Mouse (Mus musculus): ENCODE data around the gene Tmem147.

The Tmem147 gene

DNA sequence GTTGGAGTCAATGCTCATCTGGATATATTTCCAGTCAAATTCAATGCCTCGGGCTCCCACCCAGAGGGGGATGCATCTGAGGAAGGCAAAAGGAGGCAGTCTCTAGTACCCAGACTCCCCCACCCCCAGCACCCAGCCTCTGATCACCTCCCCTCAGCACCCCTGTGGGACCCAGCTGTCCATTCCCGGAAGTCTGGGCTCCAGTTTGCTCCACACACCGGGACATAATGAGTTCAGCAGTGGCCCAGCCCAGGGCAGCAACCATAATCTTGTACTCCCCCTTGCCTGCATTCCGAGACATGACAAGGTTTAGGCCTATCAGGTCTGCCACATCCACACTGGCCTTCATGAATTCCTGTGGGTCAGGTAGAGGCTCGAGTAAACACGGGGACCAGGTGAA, 1.1 kb downstream of the Tmem147 start:
- no peak for DNase-seq (ENCODE audit: low spot score in 2 of 2)

DNA sequence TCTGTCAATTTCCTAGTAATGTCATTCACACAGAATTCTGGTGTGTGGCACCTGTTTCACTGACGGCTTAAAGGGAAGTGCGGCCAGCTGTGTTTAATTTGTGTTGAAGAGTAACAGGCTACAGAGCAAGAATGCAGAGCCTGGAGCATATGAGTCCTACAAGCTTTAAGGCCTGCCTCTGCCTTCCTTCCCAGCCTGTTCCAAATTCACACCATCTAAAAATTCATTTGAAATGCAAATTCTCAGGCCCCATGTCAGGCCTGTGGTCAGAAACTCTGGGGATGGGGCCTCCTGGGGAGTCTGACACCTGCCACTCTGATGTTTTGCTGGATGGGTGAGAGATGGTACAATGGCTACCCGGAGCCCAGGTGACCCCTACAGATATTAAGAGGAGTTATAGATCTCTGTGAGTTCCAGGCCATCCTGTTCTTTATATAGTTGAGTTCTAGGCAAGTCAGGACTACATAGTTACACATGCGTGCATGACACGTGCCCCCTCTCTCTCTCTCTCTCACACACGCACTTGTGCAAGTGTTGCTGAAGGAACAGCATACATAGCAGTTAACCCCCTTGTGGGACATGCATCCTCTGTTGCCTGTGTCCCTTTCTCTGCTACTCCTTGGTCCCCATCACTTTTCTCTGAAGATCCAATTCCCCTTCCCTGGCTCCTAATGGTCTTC, 5.9 kb downstream of the Tmem147 start:
- DNase-seq (ENCODE audit: low spot score in 2 of 2): no peak

DNA sequence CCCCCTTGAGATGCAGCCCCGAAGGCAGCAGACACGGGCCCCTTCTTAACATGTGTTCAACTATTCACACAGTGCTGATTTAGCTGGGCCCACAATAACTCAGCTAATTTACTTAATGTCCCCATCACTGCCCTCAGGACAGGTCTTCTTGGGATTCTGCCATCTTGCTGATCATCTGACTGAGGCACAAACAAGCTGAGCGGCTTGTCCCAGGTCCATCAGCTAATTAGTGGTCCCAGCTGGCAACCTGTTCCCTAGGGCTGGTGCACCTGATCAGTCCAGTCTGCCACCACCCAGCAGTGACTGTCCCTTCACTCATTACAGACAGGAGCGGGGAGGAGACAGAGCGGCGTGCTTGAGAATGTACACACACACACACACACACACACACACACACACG, 8.1 kb downstream of the Tmem147 start:
- no peak for DNase-seq (ENCODE audit: low spot score in 2 of 2)

DNA sequence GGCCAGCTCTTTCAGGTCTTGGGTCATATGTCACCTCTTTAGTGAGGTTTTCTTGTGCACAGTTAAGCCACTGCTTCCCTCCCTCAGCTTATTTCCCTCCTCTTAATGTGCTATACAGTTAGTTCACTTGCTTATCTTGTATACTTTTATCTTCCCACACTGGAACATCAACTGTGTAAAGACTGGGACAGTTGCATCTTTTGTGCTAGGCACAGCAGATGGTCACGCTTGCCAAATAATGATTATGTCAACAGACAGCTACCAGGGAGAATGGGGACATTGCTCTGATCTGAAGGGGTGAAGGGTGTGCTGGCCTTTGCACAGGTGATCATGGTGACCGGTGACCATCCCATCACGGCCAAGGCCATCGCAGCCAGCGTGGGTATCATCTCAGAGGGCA, 9.7 kb downstream of the Tmem147 start:
- no peak for DNase-seq (ENCODE audit: low spot score in 2 of 2)

DNA sequence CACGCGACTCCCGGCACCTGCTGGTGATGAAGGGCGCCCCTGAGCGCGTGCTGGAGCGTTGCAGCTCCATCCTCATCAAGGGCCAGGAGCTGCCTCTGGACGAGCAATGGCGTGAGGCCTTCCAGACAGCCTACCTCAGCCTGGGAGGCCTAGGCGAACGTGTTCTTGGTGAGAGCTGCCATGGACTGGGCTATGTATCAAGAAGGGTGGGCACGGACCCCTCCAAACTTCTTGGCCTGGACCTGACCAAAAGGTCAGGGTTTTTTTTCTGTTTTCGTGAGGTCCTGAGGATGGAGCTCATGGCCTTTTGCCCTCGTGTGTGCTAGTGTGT, 11.7 kb downstream of the Tmem147 start:
- DNase-seq (ENCODE audit: low spot score in 2 of 2): no peak

DNA sequence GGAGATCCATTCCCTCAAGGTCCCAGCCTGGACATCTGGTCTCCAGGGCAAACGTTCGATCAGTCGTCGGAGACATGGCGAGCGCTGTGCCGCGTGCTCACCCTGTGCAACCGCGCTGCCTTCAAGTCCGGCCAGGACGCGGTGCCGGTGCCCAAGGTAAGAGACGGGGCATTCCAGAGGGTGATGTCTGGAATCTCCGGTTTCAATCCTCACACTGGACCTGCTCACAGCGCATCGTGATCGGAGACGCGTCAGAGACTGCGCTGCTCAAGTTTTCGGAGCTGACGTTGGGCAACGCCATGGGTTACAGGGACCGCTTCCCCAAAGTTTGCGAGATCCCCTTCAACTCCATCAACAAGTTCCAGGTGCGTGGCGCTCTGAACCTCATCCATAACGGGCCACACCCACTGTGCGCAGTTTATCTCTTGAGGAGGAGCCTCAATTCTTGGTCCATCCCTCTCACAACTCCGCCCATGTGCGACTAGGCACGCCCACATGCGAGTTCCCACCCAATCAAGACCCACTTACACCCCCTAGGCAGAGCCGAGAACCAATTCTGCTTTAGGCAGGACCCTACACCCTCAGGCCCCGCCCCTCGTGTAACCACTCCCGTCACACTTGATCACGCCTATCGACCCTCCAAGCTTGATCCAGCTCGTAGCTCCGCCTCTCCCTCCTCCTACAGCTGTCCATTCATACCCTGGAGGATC, 12.2 kb downstream of the Tmem147 start:
- peak; percentile 82 to 86 for DNase-seq (ENCODE audit: low spot score in 2 of 2)

DNA sequence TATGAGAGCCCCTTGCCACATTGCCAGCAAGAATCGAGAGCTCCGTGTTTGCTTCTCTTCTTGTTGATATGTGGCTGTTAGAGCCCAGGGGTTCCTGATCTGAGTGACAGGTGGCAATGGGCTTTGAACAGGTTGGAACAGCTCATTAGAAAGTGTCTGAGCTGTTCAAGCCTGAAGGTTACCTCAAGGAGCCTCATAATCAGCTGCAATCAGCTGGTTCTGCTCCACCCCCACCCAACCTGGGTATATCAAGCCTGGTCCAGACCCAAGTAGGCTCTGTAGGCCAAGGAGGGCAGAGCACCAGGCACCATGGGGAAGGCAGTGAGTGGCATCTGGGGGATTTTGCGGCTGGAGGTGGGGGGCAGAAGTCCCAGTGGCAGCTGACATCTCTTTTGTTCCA, 17.4 kb downstream of the Tmem147 start, which contains the start of gene Atp4a:
Atp4a (plus strand) TSS at position 268 of the 400 bp plus-strand sequence.
- DNase-seq (ENCODE audit: low spot score in 2 of 2): no peak

DNA sequence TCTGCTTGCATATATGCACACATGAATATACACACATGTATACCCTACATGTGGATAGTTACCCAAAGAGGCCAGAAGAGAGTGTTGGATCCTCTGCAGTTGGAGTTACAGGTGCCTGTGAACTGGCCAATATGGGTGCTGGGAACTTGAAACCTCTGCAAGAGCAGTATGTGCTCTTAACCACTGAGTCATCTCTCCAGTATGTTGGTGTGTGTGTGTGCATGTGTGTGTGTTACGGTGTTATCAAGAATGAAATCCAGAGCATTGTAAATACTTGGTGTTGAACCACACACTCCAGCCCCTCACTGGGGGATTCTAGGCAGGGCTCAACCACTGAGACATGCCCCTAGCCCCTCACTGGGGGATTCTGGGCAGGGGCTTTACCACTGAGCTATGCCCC, 21.9 kb downstream of the Tmem147 start:
- DNase-seq (ENCODE audit: low spot score in 2 of 2): no peak

DNA sequence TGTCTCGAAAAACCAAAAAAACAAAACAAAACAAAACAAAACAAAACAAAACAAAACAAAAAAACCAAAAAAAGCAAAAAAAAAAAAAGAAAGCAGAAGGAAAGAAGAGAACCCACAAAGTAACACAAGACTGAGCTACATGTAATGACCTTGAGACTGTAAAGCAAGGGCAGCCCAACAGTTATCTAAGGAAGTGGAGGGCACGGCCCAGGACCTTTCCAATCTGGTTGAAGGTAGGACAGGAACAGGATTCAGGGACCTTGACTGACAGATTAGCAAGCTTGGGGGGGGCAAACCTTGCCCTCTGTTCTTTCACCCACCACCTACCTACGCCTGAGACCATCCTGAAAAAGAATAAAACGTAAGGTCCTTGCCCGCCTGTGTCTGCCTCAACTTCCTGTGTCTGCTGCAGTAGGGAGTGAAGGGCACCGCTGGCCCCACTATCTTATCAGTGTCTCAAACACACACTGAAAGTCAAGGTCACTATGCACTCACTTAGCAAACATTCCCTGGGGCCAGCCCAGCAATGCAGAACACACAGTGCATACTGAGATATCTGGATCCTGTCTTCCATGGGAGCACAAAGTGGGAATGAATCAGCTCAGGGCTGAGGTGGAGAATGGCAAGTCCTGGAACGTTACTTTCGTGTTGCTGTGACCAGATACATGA, 23.0 kb downstream of the Tmem147 start:
- DNase-seq (ENCODE audit: low spot score in 2 of 2): no peak

DNA sequence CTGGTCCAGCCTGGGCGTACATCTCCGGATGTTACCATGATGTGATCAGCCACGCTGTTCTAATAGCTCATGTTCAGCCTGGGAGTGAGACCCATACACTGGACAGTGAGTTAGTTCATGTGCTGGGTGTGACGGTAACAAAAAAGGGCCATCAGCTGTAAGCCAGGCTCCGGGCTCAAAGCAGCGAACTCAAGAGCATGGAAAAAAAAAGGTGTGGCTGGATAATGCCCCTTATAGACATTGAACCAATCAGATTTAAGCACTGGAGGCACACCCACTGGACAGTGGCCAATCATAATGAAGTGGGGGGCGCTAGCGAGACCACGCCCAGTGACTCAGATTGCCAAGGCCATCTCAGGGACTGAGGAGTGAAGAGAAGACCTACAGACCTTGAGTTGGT, 30.8 kb downstream of the Tmem147 start, which contains the start of gene 2200002J24Rik:
2200002J24Rik (plus strand) TSS at position 338 of the 400 bp plus-strand sequence.
- DNase-seq (ENCODE audit: low spot score in 2 of 2): peak in 1 of 2 experiments; percentile 56

DNA sequence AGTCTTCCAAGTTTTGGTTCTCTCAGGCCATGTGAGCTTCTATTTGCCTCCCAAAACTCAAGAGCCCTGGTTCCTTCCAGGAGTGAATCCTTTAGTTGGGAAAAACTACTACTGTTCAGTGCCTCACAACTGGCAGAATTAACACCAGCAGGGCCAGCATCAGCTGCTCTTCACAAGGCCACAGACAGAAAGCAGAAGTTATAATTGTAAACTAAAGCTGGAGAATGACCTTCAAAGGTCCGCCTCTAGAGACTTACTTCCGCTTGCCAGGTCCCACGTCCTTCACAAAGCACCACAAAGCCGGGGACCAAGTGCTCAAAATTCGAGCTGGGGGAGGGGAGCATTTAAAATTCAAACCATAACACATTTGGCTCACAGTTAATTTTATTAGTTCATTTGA, 31.2 kb downstream of the Tmem147 start:
- no peak for DNase-seq (ENCODE audit: low spot score in 2 of 2)

DNA sequence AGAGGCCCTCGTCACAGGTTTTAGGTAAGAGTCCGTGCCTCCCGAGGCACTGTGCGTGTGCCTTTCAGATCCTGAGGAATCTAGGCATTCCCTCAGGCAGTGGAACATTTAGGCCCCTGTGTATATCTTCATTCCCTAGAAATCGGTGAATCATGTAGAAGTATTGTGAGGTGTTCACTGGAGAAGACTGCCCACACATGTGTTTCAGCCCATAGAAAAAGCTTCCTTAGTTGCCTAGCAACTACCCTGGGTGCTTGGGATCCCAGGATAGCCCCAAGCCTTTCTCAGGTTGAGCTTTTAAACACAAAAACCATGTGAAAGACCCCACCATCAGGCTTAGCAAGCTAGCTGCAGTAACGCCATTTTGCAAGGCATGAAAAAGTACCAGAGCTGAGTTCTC, 41.0 kb downstream of the Tmem147 start:
- no peak for DNase-seq (ENCODE audit: low spot score in 2 of 2)

DNA sequence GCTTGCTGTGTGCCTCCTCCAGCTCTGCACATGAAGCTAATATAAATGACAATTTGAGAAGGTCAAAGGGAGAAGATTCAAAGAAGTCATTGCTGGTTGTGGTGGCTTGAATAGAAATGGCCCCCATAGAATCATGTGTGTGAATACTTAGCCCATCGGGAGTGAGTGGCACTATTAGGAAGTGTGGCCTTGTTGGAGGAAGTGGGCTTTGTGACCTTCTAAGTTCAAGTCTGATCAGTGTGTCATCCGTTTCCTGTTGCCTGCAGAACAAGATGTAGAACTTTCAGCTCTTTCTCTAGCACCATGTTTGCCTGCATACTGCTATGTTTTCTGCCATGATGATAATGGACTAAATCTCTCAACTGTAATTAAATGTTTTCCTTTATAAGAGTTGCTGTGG, 45.9 kb downstream of the Tmem147 start:
- DNase-seq (ENCODE audit: low spot score in 2 of 2): no peak

DNA sequence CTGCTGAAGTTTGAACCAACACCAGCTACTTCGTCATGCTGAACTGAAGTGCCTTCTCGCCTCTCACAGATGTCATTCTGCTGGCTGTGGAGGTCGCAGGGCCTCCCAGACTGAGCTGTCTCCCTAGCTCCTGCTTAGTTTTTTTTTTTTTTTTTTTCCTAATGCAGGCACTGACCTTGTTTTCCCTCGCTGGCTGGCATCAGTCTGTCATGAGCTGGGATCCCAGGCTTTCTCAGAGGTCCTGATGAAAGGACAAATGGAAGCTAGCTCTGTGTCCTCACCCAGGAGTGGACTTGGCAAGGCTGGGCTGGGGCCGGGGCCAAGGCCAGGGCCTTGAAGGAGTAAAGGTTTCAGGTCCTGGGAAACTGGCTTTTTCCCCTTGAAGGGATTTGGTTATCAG, 47.4 kb downstream of the Tmem147 start:
- no peak for DNase-seq (ENCODE audit: low spot score in 2 of 2)

DNA sequence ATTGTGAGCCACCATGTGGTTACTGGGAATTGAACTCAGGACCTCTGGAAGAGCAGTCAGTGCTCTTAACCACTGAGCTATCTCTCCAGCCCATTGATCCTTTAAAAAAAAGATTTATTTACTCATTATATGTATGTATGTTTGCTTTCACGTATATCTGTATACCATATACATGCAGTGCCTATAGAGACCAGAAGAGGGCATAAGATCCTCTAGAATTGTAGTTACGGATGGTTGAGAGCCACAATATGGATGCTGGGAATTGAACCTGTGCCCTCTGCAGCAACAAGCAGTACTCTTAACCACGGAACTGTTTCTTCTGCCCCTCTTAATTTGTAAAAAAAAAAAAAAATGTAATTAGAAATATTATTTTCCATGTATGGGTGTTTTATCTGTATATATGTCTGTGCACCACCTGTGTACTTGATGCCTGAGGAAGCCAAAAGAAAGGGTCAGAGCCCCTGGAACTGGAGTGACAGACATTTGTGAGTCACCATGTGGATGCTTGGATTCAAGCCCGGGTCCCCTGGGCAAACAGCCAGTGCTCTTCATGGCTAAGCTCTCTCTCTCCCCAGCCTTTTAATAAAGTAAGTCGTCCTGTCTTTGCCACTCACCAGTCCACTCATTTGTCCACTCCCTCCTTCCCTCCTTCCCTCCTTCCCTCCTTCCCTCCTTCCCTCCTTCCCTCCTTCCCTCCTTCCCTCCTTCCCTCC, 50.9 kb downstream of the Tmem147 start:
- no peak for DNase-seq (ENCODE audit: low spot score in 2 of 2)

All from spleen, postnatal 4 days (tissue).